Mouse (Mus musculus): ENCODE data around the gene Tshz3. TPM values are rescaled to one million over a fixed set of nuclear protein-coding genes. Genes with fewer than 3 reads are reported as not detected.

Gene Tshz3
- polyA plus RNA-seq, 1 experiment from 2014 or later: 12.3 TPM

GRCm38 (mm10) chr7:36698589-36698946, 650 bp downstream of the Tshz3 start:
- Histone ChIP-seq H3K4me2 (peak overlapping the region; percentile 99), H3K27me3 (peaks cover 74% of the 10 kb centered on the region), H3K4me1 (peaks cover 34% of the 10 kb centered on the region), H3K4me3 (replicated peaks) (peak overlapping the region; percentile 83), H3K9me3 (replicated peaks) (no peaks in the 10 kb centered on the region), H3K9ac (peak overlapping the region; percentile 78), H3K36me3 (no peaks in the 10 kb centered on the region), H3K27ac (peak overlapping the region; percentile 90)
- no peak for ATAC-seq (replicated peaks; ENCODE audit: low FRiP score)
- 1% methylated on average over 16 of the region's 16 CpGs for WGBS

- H3K4me2 ChIP-seq: peak overlapping the region; percentile 99
- no peaks in the 10 kb centered on the region for H3K36me3 ChIP-seq
- no peak overlapping the region for H3K27ac ChIP-seq
- H3K9me3 ChIP-seq (replicated peaks): no peaks in the 10 kb centered on the region
- H3K9ac ChIP-seq: peak overlapping the region; percentile 78; the same call in 1 of the 2 replicates
- peaks cover 72% of the 10 kb centered on the region for H3K27me3 ChIP-seq
- H3K4me1 ChIP-seq: peaks cover 34% of the 10 kb centered on the region
- WGBS: 13% methylated on average over 18 of the region's 18 CpGs
- peak overlapping the region; percentile 83 for H3K4me3 ChIP-seq (replicated peaks)
- no peak for ATAC-seq (replicated peaks; ENCODE audit: low FRiP score)
These were observed 1.4 kb downstream of the Tshz3 start for GRCm38 (mm10) chr7:36699001-36699987.

GRCm38 (mm10) chr7:36706636-36707035, 8.7 kb downstream of the Tshz3 start:
- Histone ChIP-seq H3K9ac (no peak overlapping the region), H3K4me2 (peak overlapping the region; percentile 54; the same call in 1 of the 2 replicates), H3K4me1 (peaks cover 46% of the 10 kb centered on the region), H3K9me3 (replicated peaks) (no peaks in the 10 kb centered on the region), H3K36me3 (no peaks in the 10 kb centered on the region), H3K27ac (peak overlapping the region; percentile 58; the same call in 1 of the 2 replicates), H3K4me3 (replicated peaks) (no peak overlapping the region), H3K27me3 (peaks cover 24% of the 10 kb centered on the region)
- 27% methylated on average over 10 of the region's 10 CpGs for WGBS
- ATAC-seq (replicated peaks; ENCODE audit: low FRiP score): no peak; the same call in 1 of the 2 replicates

- WGBS: 5% methylated on average over 10 of the region's 10 CpGs
- peak; percentile 50; the same call in 1 of the 2 replicates for ATAC-seq (replicated peaks; ENCODE audit: low FRiP score)
- Histone ChIP-seq H3K36me3 (no peaks in the 10 kb centered on the region), H3K9me3 (replicated peaks) (no peaks in the 10 kb centered on the region), H3K27ac (0 out of 2 replicates have a peak overlapping the region, but pooled peaks have one; percentile 56), H3K4me2 (peak overlapping the region; percentile 54), H3K9ac (no peak overlapping the region), H3K4me3 (replicated peaks) (0 out of 2 replicates have a peak overlapping the region, but pooled peaks have one; percentile 27), H3K27me3 (peaks cover 22% of the 10 kb centered on the region), H3K4me1 (peaks cover 46% of the 10 kb centered on the region)
These were observed 9.3 kb downstream of the Tshz3 start for GRCm38 (mm10) chr7:36707266-36707665.

GRCm38 (mm10) chr7:36707681-36708350, 9.9 kb downstream of the Tshz3 start:
- Histone ChIP-seq H3K27me3 (peaks cover 16% of the 10 kb centered on the region), H3K9ac (peak overlapping the region; percentile 21; the same call in 1 of the 2 replicates), H3K4me3 (replicated peaks) (peak overlapping the region; percentile 27), H3K4me1 (peaks cover 46% of the 10 kb centered on the region), H3K36me3 (no peaks in the 10 kb centered on the region), H3K4me2 (peak overlapping the region; percentile 54), H3K27ac (peak overlapping the region; percentile 56), H3K9me3 (replicated peaks) (no peaks in the 10 kb centered on the region)
- WGBS: 5% methylated on average over 17 of the region's 17 CpGs
- peak; percentile 53 for ATAC-seq (replicated peaks; ENCODE audit: low FRiP score)

- ATAC-seq (replicated peaks; ENCODE audit: low FRiP score): no peak
- no peak overlapping the region for H3K4me3 ChIP-seq (replicated peaks)
- peak overlapping the region; percentile 56 for H3K27ac ChIP-seq
These were observed 10.9 kb downstream of the Tshz3 start for GRCm38 (mm10) chr7:36708823-36709222.

GRCm38 (mm10) chr7:36709239-36709638, 11.3 kb downstream of the Tshz3 start:
- Histone ChIP-seq H3K9me3 (replicated peaks) (no peaks in the 10 kb centered on the region), H3K27me3 (peaks cover 8% of the 10 kb centered on the region; the same call in 1 of the 2 replicates), H3K36me3 (no peaks in the 10 kb centered on the region), H3K4me3 (replicated peaks) (no peak overlapping the region), H3K4me2 (no peak overlapping the region), H3K9ac (no peak overlapping the region), H3K4me1 (peaks cover 46% of the 10 kb centered on the region), H3K27ac (no peak overlapping the region)
- WGBS: 8% methylated on average over 2 of the region's 2 CpGs
- ATAC-seq (replicated peaks; ENCODE audit: low FRiP score): peak; percentile 54

More at GRCm38 (mm10) chr7:36708823-36709222, 10.9 kb downstream of the Tshz3 start:
- Histone ChIP-seq H3K36me3 (no peaks in the 10 kb centered on the region), H3K9ac (no peak overlapping the region), H3K4me2 (peak overlapping the region; percentile 54), H3K27me3 (peaks cover 13% of the 10 kb centered on the region; the same call in 1 of the 2 replicates), H3K9me3 (replicated peaks) (no peaks in the 10 kb centered on the region), H3K4me1 (peaks cover 46% of the 10 kb centered on the region)
- WGBS: 38% methylated on average over 3 of the region's 3 CpGs

GRCm38 (mm10) chr7:36709974-36710373, 12.1 kb downstream of the Tshz3 start:
- H3K4me1 ChIP-seq: peaks cover 46% of the 10 kb centered on the region
- ATAC-seq (replicated peaks; ENCODE audit: low FRiP score): no peak

GRCm38 (mm10) chr7:36710387-36710786, 12.5 kb downstream of the Tshz3 start:
- Histone ChIP-seq H3K4me1 (peaks cover 46% of the 10 kb centered on the region), H3K4me2 (peak overlapping the region; percentile 41; the same call in 1 of the 2 replicates), H3K36me3 (no peaks in the 10 kb centered on the region), H3K27me3 (peaks cover 7% of the 10 kb centered on the region; the same call in 1 of the 2 replicates), H3K27ac (no peak overlapping the region), H3K9me3 (replicated peaks) (no peaks in the 10 kb centered on the region), H3K9ac (no peak overlapping the region), H3K4me3 (replicated peaks) (peak overlapping the region; percentile 7; the same call in 1 of the 2 replicates)
- 14% methylated on average over 6 of the region's 6 CpGs for WGBS
- ATAC-seq (replicated peaks; ENCODE audit: low FRiP score): no peak

More at GRCm38 (mm10) chr7:36709974-36710373, 12.1 kb downstream of the Tshz3 start:
- H3K27me3 ChIP-seq: peaks cover 8% of the 10 kb centered on the region; the same call in 1 of the 2 replicates
- peak overlapping the region; percentile 7; the same call in 1 of the 2 replicates for H3K4me3 ChIP-seq (replicated peaks)
- H3K9ac ChIP-seq: no peak overlapping the region
- no peaks in the 10 kb centered on the region for H3K9me3 ChIP-seq (replicated peaks)
- peak overlapping the region; percentile 41 for H3K4me2 ChIP-seq
- no peak overlapping the region for H3K27ac ChIP-seq
- no peaks in the 10 kb centered on the region for H3K36me3 ChIP-seq
- WGBS: 22% methylated on average over 12 of the region's 12 CpGs

GRCm38 (mm10) chr7:36711766-36712165, 13.8 kb downstream of the Tshz3 start:
- H3K36me3 ChIP-seq: no peaks in the 10 kb centered on the region
- no peak overlapping the region for H3K27ac ChIP-seq
- H3K4me2 ChIP-seq: no peak overlapping the region
- H3K27me3 ChIP-seq: peaks cover 2% of the 10 kb centered on the region; the same call in 1 of the 2 replicates
- no peaks in the 10 kb centered on the region for H3K9me3 ChIP-seq (replicated peaks)
- WGBS: 80% methylated on average over 2 of the region's 2 CpGs
- peaks cover 41% of the 10 kb centered on the region for H3K4me1 ChIP-seq
- H3K9ac ChIP-seq: no peak overlapping the region
- no peak for ATAC-seq (replicated peaks; ENCODE audit: low FRiP score)
- no peak overlapping the region for H3K4me3 ChIP-seq (replicated peaks)

- Histone ChIP-seq H3K4me2 (no peak overlapping the region), H3K27ac (no peak overlapping the region), H3K9ac (no peak overlapping the region), H3K27me3 (peaks cover 2% of the 10 kb centered on the region; the same call in 1 of the 2 replicates), H3K36me3 (no peaks in the 10 kb centered on the region), H3K4me3 (replicated peaks) (no peak overlapping the region), H3K4me1 (peaks cover 24% of the 10 kb centered on the region), H3K9me3 (replicated peaks) (no peaks in the 10 kb centered on the region)
- 73% methylated on average over 7 of the region's 7 CpGs for WGBS
- ATAC-seq (replicated peaks; ENCODE audit: low FRiP score): no peak
These were observed 16.4 kb downstream of the Tshz3 start for GRCm38 (mm10) chr7:36714323-36714722.

Data from kidney, embryonic 15.5 days (tissue).